Mouse (Mus musculus) bone marrow, adult 2 months (tissue): ENCODE results near the gene Cyp26a1. TPM values are rescaled to one million over a fixed set of nuclear protein-coding genes. Genes with fewer than 3 reads are reported as not detected.
A peak's percentile ranks its signal among the peaks of the same experiment; 100 is the strongest.

Experiments
- H3K27ac ChIP-seq: fragments of 200-500 bp; 2 replicates; pipeline ENCODE4 v1.5.1; 2012; ENCODE audit warnings: low read depth, mild to moderate bottlenecking, control low read depth, inconsistent platforms, low read length; ENCODE audit not compliant: control insufficient read depth, poor library complexity, insufficient read depth
- H3K4me1 ChIP-seq: fragments of 200-500 bp; 2 replicates; pipeline ENCODE4 v1.6.1; 2011; ENCODE audit warnings: low read length; ENCODE audit not compliant: control insufficient read depth, insufficient read depth
- H3K4me3 ChIP-seq: fragments of 200-500 bp; replicated peaks from 2 replicates; pipeline ENCODE3; 2011; ENCODE audit warnings: mild to moderate bottlenecking, low read depth, low read length, control low read depth; ENCODE audit not compliant: control insufficient read depth
- CTCF ChIP-seq: fragments of 200-500 bp; IDR thresholded peaks from 2 replicates; pipeline ENCODE4 v1.5.1; 2011; ENCODE audit warnings: low read length, control low read depth; ENCODE audit not compliant: control insufficient read depth, insufficient read depth
- POLR2A ChIP-seq: fragments of 200-500 bp; IDR thresholded peaks from 2 replicates; pipeline ENCODE4 v1.6.1; 2011; ENCODE audit warnings: low read depth, mild to moderate bottlenecking, control low read depth, low read length, borderline replicate concordance; ENCODE audit not compliant: control insufficient read depth
- WGBS: fragments of 180-500 bp; shearing (Covaris S2); methylation state at CpG from one replicate; pipeline ENCODE4 v1.1.7; 2018; 5-methylcytosine and 5-hydroxymethylcytosine counted together
- polyA plus RNA-seq: library from polyadenylated mRNA; stranded (reverse); fragments of >200 nt; gene quantifications from 2 replicates; pipeline ENCODE4 v1.2.4, GENCODE M21; 2011; ENCODE audit warnings: low replicate concordance; ENCODE audit not compliant: missing spikeins, insufficient read depth, insufficient read length

Gene Cyp26a1
- polyA plus RNA-seq, 1 experiment: 1.1 TPM

DNA sequence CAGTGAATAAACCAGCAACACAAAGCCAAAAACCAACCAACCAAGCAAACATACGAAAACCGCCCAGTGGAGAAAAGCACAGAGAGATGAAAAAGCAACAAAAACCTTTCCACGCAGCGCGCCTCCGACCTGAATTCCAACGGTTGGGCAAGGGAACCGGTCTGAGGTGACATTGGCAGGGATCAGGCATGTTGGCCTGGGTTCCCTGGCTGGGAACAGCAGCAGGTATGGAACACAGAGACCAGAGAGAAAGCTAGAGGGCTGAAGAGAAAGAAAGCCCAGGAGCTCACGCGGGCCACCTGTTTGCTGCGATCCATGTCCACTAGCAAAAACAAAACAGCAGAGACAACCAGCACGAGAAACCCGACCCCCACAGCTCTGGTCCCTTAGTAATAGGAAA is 2.5 kb upstream of the Cyp26a1 start:
- Histone ChIP-seq H3K27ac (no peak overlapping the region), H3K4me3 (no peak overlapping the region), H3K4me1 (no peaks in the 10 kb centered on the region; the same call in none of the 2 replicates)
- 83% methylated on average over 13 of the region's 13 CpGs for WGBS
- TF ChIP-seq CTCF (no peak), POLR2A (no peak)

GRCm38 (mm10) chr19:37695762-37696602 is 1.6 kb upstream of the Cyp26a1 start:
- 8% methylated on average over 42 of the region's 42 CpGs for WGBS
- H3K4me1 ChIP-seq: no peaks in the 10 kb centered on the region; the same call in none of the 2 replicates
- H3K27ac ChIP-seq: no peak overlapping the region
- no peak overlapping the region for H3K4me3 ChIP-seq
- no peak for TF ChIP-seq POLR2A
- TF ChIP-seq CTCF: no peak

GRCm38 (mm10) chr19:37696603-37697334 is 829 bp upstream of the Cyp26a1 start:
- WGBS: 5% methylated on average over 22 of the region's 22 CpGs
- TF ChIP-seq CTCF (no peak), POLR2A (no peak)
- H3K27ac ChIP-seq: no peak overlapping the region
- H3K4me1 ChIP-seq: no peaks in the 10 kb centered on the region; the same call in none of the 2 replicates
- H3K4me3 ChIP-seq: no peak overlapping the region

- TF ChIP-seq CTCF (no peak), POLR2A (no peak)
- H3K27ac ChIP-seq: no peak overlapping the region
- H3K4me3 ChIP-seq: no peak overlapping the region
- H3K4me1 ChIP-seq: no peaks in the 10 kb centered on the region; the same call in 1 of the 2 replicates
- WGBS: 1% methylated on average over 18 of the region's 18 CpGs
Measured at GRCm38 (mm10) chr19:37697335-37697636, 312 bp upstream of the Cyp26a1 start.

- no peak for TF ChIP-seq CTCF
- TF ChIP-seq POLR2A: no peak
- WGBS: 2% methylated on average over 63 of the region's 63 CpGs
- H3K4me3 ChIP-seq: no peak overlapping the region
Measured at GRCm38 (mm10) chr19:37698273-37699160, 919 bp downstream of the Cyp26a1 start.

GRCm38 (mm10) chr19:37699711-37700110 is 2.1 kb downstream of the Cyp26a1 start:
- WGBS: 24% methylated on average over 9 of the region's 9 CpGs
- no peak overlapping the region for H3K4me3 ChIP-seq
- TF ChIP-seq POLR2A (no peak), CTCF (no peak)
- peaks cover 4% of the 10 kb centered on the region for H3K4me1 ChIP-seq
- H3K27ac ChIP-seq: no peak overlapping the region

More at GRCm38 (mm10) chr19:37698273-37699160, 919 bp downstream of the Cyp26a1 start:
- Histone ChIP-seq H3K4me1 (peaks cover 3% of the 10 kb centered on the region), H3K27ac (no peak overlapping the region)

DNA sequence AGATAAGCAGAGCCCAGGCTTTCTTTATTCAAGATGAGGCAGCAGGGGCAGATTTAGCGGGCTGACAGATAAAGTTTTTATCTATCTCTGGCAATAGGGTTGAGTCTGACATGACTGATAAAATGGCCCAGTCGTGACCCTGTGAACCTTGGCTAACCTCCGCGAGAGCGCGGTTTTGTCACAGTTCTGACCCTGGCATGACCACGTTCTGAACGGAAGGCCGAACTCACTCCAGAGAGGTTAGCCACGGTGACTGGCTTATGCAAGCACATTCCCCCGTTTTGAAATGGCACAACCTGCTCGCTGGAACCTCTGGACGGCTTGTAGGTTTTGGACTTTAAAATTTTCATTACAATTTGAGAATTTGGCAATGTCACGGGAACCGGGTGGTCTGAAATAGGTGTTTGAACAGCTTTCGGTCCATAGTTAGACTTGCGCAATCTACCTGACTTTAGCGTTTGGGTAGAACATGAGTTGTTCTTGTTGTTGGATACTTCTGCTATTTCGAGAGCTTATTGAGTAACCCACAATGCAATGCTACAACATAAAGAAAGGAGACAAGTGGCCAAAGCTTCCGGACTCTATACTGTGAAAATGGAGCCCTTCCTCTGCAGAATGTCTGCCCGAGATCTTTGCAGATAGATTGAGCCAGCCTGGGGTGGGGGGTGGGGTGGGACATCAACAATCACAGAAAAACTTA is 4.9 kb downstream of the Cyp26a1 start:
- no peak for TF ChIP-seq CTCF
- 39% methylated on average over 21 of the region's 21 CpGs for WGBS
- no peak overlapping the region for H3K4me3 ChIP-seq
- H3K27ac ChIP-seq: peak overlapping the region; percentile 24; the same call in 1 of the 2 replicates
- peaks cover 4% of the 10 kb centered on the region for H3K4me1 ChIP-seq
